Mouse (Mus musculus): ENCODE results near the gene Cyp2d11.

DNA sequence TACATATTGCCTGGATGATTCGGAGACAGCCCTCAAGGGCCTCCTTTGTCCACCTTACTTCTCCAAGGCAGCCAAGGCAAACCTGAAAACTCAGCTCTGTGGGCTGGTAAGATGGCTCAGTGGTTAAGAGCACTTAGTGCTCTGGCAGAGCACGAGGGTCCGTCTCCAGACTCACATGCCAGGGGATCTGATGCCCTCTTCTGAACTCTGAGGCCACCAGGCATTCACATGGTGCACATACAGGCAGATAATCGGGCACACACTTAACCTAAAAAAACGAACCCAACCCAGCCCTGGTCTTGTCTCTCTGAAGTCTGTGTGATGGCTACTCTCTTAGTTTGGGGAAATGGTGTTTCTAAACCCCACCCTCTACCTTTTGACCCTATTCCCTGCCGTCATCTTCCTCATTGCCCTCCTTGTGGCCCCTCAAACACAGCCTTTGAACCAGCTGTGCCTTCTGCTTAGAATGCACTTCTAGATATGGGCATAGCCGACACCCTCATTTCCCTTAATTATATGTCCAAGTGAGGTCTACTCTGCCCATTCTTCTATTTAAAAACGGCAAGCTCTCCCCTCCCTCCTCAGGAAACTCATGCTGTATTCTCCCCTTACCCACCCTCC is 54.1 kb downstream of the Cyp2d11 start:
- TF ChIP-seq CTCF (IDR thresholded peaks at IDR 0.05; ENCODE audit: low read depth, low read length) = no peak
- TF ChIP-seq POLR2A (IDR thresholded peaks at IDR 0.05; ENCODE audit: borderline replicate concordance, low read depth, low read length) = no peak
